Mouse (Mus musculus): Measurements from ENCODE around the gene Hmcn2. TPM values are rescaled to one million over a fixed set of nuclear protein-coding genes. Genes with fewer than 3 reads are reported as not detected.

Gene Hmcn2
- total and polyA plus RNA-seq, 3 experiments, result 1.0 to 5.7 (median 2.1) TPM

DNA sequence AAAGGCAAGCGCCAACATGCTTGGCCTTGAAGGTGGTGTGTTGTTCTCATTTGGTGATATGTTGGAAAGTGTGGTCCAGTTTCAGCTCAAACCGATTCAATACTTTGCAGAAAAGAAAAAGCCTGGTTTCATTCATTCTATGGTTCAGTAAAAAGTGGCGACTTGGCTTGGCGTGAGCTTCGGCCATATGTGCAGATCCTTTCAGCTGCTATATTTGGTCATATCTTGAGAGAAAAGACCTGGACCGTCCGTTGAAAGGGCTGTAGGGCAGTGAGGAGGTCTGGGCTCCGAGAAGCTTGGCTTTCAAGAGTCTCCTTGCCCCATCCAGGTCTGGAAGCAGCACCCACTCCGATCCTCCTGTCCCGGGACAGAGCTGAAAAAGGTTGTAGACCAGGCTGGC, 44.4 kb upstream of the Hmcn2 start:
- Histone ChIP-seq H3K27ac (ENCODE audit: insufficient read depth, low read depth) (no peak overlapping the region), H3K4me2 (ENCODE audit: insufficient read depth, low read depth, poor library complexity, severe bottlenecking) (no peak overlapping the region), H3K36me3 (replicated peaks in 1 of 2; ENCODE audit: control insufficient read depth in 1 of 2, insufficient read depth in 1 of 2, low read length in 1 of 2) (no peaks in the 10 kb centered on the region), H3K27me3 (replicated peaks) (peaks cover 83% of the 10 kb centered on the region), H3K9me3 (replicated peaks; ENCODE audit: low read length) (peaks cover 7% of the 10 kb centered on the region), H3K4me1 (ENCODE audit: control insufficient read depth in 1 of 2, insufficient read depth in 2 of 2) (peaks cover 0 to 3% of the 10 kb centered on the region in 2 experiments; a peak in 1 of 4 replicates), H3K79me2 (replicated peaks; ENCODE audit: control insufficient read depth, extremely low read depth, insufficient read depth, poor library complexity, severe bottlenecking) (no peaks in the 10 kb centered on the region), H3K9ac (ENCODE audit: insufficient read depth, low read depth) (no peak overlapping the region), H3K4me3 (replicated peaks in 1 of 3; ENCODE audit: low read depth in 2 of 3, low read length in 2 of 3, poor library complexity in 1 of 3) (no peak overlapping the region)
- dilution Hi-C loops (cut with MboI; ENCODE audit: extremely low pct_ligation_motif_present, extremely low pct_unique_long_range_greater_than_20kb, low sequenced_read_pairs) (no loop called here), in situ Hi-C loops (cut with MboI; ENCODE audit: low pct_ligation_motif_present, low pct_unique_long_range_greater_than_20kb, low sequenced_read_pairs) (no loop called here)
- DNase-seq (ENCODE audit: extremely low read depth), result no peak
- TF ChIP-seq JUND (conservative IDR thresholded peaks at IDR 0.05; ENCODE audit: low read depth, low read length), result no peak
- no peak for TF ChIP-seq ZNF384 (IDR thresholded peaks at IDR 0.05; ENCODE audit: low read depth, low read length)
- TF ChIP-seq MAFK (IDR thresholded peaks at IDR 0.05; ENCODE audit: insufficient replicate concordance, low read length), result no peak

DNA sequence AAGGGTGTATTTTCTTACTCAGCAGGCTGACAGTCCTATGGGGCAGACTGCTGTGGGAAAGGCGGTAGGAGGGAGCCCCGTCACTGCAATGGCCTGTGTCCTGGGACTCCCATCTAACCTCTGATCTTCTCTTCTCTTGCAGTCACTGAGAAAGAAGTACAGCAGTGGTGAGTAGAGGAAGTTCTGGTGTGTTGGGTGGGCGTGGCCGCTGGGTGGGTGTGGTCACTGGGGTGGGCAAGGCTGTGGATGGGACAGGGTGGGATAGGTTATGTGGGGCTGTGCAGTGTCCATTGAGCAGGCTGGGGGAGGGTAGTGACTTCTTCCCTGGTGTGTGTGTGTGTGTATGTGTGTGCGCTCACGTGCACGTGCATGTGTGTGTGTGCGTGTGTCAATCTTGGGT, 43.7 kb upstream of the Hmcn2 start:
- dilution Hi-C loops (cut with MboI; ENCODE audit: extremely low pct_ligation_motif_present, extremely low pct_unique_long_range_greater_than_20kb, low sequenced_read_pairs) (no loop called here), in situ Hi-C loops (cut with MboI; ENCODE audit: low pct_ligation_motif_present, low pct_unique_long_range_greater_than_20kb, low sequenced_read_pairs) (no loop called here)
- no peaks in the 10 kb centered on the region for H3K36me3 ChIP-seq (replicated peaks in 1 of 2; ENCODE audit: control insufficient read depth in 1 of 2, insufficient read depth in 1 of 2, low read length in 1 of 2)
- H3K9me3 ChIP-seq (replicated peaks; ENCODE audit: low read length), result peaks cover 7% of the 10 kb centered on the region
- H3K4me2 ChIP-seq (ENCODE audit: insufficient read depth, low read depth, poor library complexity, severe bottlenecking), result no peak overlapping the region
- no peak overlapping the region for H3K27ac ChIP-seq (ENCODE audit: insufficient read depth, low read depth)
- DNase-seq (ENCODE audit: extremely low read depth), result peak; percentile 17
- TF ChIP-seq ELF1 (IDR thresholded peaks at IDR 0.05; ENCODE audit: low read depth, low read length) (no peak), KAT2A (IDR thresholded peaks at IDR 0.05; ENCODE audit: insufficient replicate concordance, low read length) (no peak), NELFE (IDR thresholded peaks at IDR 0.05; ENCODE audit: low read depth, low read length) (no peak), TCF12 (IDR thresholded peaks at IDR 0.05; ENCODE audit: low read depth, low read length) (no peak), SIN3A (IDR thresholded peaks at IDR 0.05; ENCODE audit: low read length) (no peak), ZC3H11A (IDR thresholded peaks at IDR 0.05; ENCODE audit: low read depth, low read length) (no peak), SMC3 (IDR thresholded peaks at IDR 0.05; ENCODE audit: low read depth, low read length) (no peak), GABPA (IDR thresholded peaks at IDR 0.05; ENCODE audit: insufficient replicate concordance, low read depth, low read length) (no peak), UBTF (IDR thresholded peaks at IDR 0.05; ENCODE audit: low read depth, low read length) (no peak), MEF2A (IDR thresholded peaks at IDR 0.05; ENCODE audit: borderline replicate concordance, low read depth, low read length) (no peak), NRF1 (IDR thresholded peaks at IDR 0.05; ENCODE audit: low read depth, low read length) (no peak), E2F4 (IDR thresholded peaks at IDR 0.05; ENCODE audit: insufficient replicate concordance, low read depth, low read length) (no peak), ZKSCAN1 (IDR thresholded peaks at IDR 0.05; ENCODE audit: borderline replicate concordance, low read depth, low read length) (no peak), USF1 (IDR thresholded peaks at IDR 0.05; ENCODE audit: low read depth, low read length) (no peak), POLR2A (IDR thresholded peaks at IDR 0.05; ENCODE audit: low read depth, low read length) (no peak)
- no peak overlapping the region for H3K9ac ChIP-seq (ENCODE audit: insufficient read depth, low read depth)
- peaks cover 83% of the 10 kb centered on the region for H3K27me3 ChIP-seq (replicated peaks)
- no peak overlapping the region for H3K4me3 ChIP-seq (replicated peaks in 1 of 3; ENCODE audit: low read depth in 2 of 3, low read length in 2 of 3, poor library complexity in 1 of 3)
- no peaks in the 10 kb centered on the region for H3K79me2 ChIP-seq (replicated peaks; ENCODE audit: control insufficient read depth, extremely low read depth, insufficient read depth, poor library complexity, severe bottlenecking)
- H3K4me1 ChIP-seq (ENCODE audit: control insufficient read depth in 1 of 2, insufficient read depth in 2 of 2), result peaks cover 0 to 3% of the 10 kb centered on the region in 2 experiments; a peak in 1 of 4 replicates
